Mouse (Mus musculus): ENCODE data around the gene Hpca. TPM values are rescaled to one million over a fixed set of nuclear protein-coding genes. Genes with fewer than 3 reads are reported as not detected.

Hpca gene
- polyA plus RNA-seq, 1 experiment from 2014 or later = 5.2 TPM

- peak overlapping the region; percentile 48 for H3K27ac ChIP-seq
- peak; percentile 36; the same call in 1 of the 2 replicates for ATAC-seq
Measured at GRCm38 (mm10) chr4:129144401-129145367, 22.8 kb upstream of the Hpca start.

GRCm38 (mm10) chr4:129143509-129143908 lies 21.7 kb upstream of the Hpca start:
- Histone ChIP-seq H3K9ac (no peak overlapping the region), H3K4me3 (replicated peaks) (no peak overlapping the region), H3K27ac (no peak overlapping the region), H3K4me1 (replicated peaks) (peaks cover 12% of the 10 kb centered on the region; the same call in 1 of the 2 replicates), H3K4me2 (replicated peaks) (no peak overlapping the region), H3K36me3 (0 out of 2 replicates have a peak, but pooled peaks cover under 1% of the 10 kb centered on the region), H3K9me3 (no peaks in the 10 kb centered on the region), H3K27me3 (replicated peaks) (no peaks in the 10 kb centered on the region; the same call in 1 of the 2 replicates)
- ATAC-seq = no peak
- WGBS = 86% methylated on average over 5 of the region's 5 CpGs

More at GRCm38 (mm10) chr4:129144401-129145367, 22.8 kb upstream of the Hpca start:
- Histone ChIP-seq H3K4me3 (replicated peaks) (no peak overlapping the region), H3K4me2 (replicated peaks) (no peak overlapping the region), H3K27me3 (replicated peaks) (no peaks in the 10 kb centered on the region), H3K9ac (no peak overlapping the region), H3K9me3 (no peaks in the 10 kb centered on the region), H3K36me3 (0 out of 2 replicates have a peak, but pooled peaks cover 4% of the 10 kb centered on the region), H3K4me1 (replicated peaks) (peaks cover 12% of the 10 kb centered on the region; the same call in 1 of the 2 replicates)
- WGBS = 44% methylated on average over 16 of the region's 16 CpGs

- WGBS = 86% methylated on average over 11 of the region's 11 CpGs
- no peak overlapping the region for H3K27ac ChIP-seq
- no peak overlapping the region for H3K4me2 ChIP-seq (replicated peaks)
- peaks cover 4% of the 10 kb centered on the region; the same call in 1 of the 2 replicates for H3K27me3 ChIP-seq (replicated peaks)
- H3K4me1 ChIP-seq (replicated peaks) = peaks cover 12% of the 10 kb centered on the region; the same call in 1 of the 2 replicates
- H3K9ac ChIP-seq = no peak overlapping the region
- H3K9me3 ChIP-seq = no peaks in the 10 kb centered on the region
- no peaks in the 10 kb centered on the region for H3K36me3 ChIP-seq
- no peak for ATAC-seq
- no peak overlapping the region for H3K4me3 ChIP-seq (replicated peaks)
Measured at GRCm38 (mm10) chr4:129142439-129143045, 20.7 kb upstream of the Hpca start.

GRCm38 (mm10) chr4:129141560-129142438 lies 20.0 kb upstream of the Hpca start:
- Histone ChIP-seq H3K27ac (no peak overlapping the region), H3K9me3 (no peaks in the 10 kb centered on the region), H3K4me1 (replicated peaks) (peaks cover 16% of the 10 kb centered on the region), H3K27me3 (replicated peaks) (peaks cover 10% of the 10 kb centered on the region; the same call in 1 of the 2 replicates), H3K4me3 (replicated peaks) (no peak overlapping the region), H3K4me2 (replicated peaks) (no peak overlapping the region), H3K9ac (no peak overlapping the region), H3K36me3 (no peaks in the 10 kb centered on the region)
- 70% methylated on average over 17 of the region's 17 CpGs for WGBS
- 0 out of 2 replicates have a peak, but pooled peaks have one; percentile 16 for ATAC-seq

- WGBS = 83% methylated on average over 4 of the region's 4 CpGs
- H3K9ac ChIP-seq = no peak overlapping the region
- H3K36me3 ChIP-seq = no peaks in the 10 kb centered on the region
- H3K4me1 ChIP-seq (replicated peaks) = peaks cover 21% of the 10 kb centered on the region
- H3K4me3 ChIP-seq (replicated peaks) = no peak overlapping the region
- no peak overlapping the region for H3K4me2 ChIP-seq (replicated peaks)
- no peak overlapping the region for H3K27ac ChIP-seq
- ATAC-seq = no peak
- H3K9me3 ChIP-seq = no peaks in the 10 kb centered on the region
- H3K27me3 ChIP-seq (replicated peaks) = peaks cover 18% of the 10 kb centered on the region
Measured at GRCm38 (mm10) chr4:129140808-129141207, 19.0 kb upstream of the Hpca start.

- no peak overlapping the region for H3K9ac ChIP-seq
- H3K4me2 ChIP-seq (replicated peaks) = no peak overlapping the region
- peaks cover 20% of the 10 kb centered on the region for H3K27me3 ChIP-seq (replicated peaks)
- no peak overlapping the region for H3K4me3 ChIP-seq (replicated peaks)
- H3K9me3 ChIP-seq = no peaks in the 10 kb centered on the region
- no peak overlapping the region for H3K27ac ChIP-seq
- H3K36me3 ChIP-seq = no peaks in the 10 kb centered on the region
- WGBS = 62% methylated on average over 5 of the region's 5 CpGs
- peaks cover 24% of the 10 kb centered on the region for H3K4me1 ChIP-seq (replicated peaks)
- ATAC-seq = no peak; the same call in 1 of the 2 replicates
Measured at GRCm38 (mm10) chr4:129139642-129140041, 17.8 kb upstream of the Hpca start.

GRCm38 (mm10) chr4:129137392-129138321 lies 15.8 kb upstream of the Hpca start:
- H3K4me3 ChIP-seq (replicated peaks) = peak overlapping the region; percentile 55
- H3K9me3 ChIP-seq = no peaks in the 10 kb centered on the region
- H3K9ac ChIP-seq = peak overlapping the region; percentile 62; the same call in 1 of the 2 replicates
- ATAC-seq = 0 out of 2 replicates have a peak, but pooled peaks have one; percentile 11
- peak overlapping the region; percentile 98 for H3K4me2 ChIP-seq (replicated peaks)
- no peaks in the 10 kb centered on the region for H3K36me3 ChIP-seq
- peaks cover 20% of the 10 kb centered on the region for H3K27me3 ChIP-seq (replicated peaks)
- H3K4me1 ChIP-seq (replicated peaks) = peaks cover 21% of the 10 kb centered on the region
- WGBS = 54% methylated on average over 14 of the region's 14 CpGs
- no peak overlapping the region for H3K27ac ChIP-seq

- Histone ChIP-seq H3K9ac (peak within 1 kb of the TSS; percentile 62), H3K27ac (no peak within 1 kb of the TSS), H3K4me3 (replicated peaks) (peak within 1 kb of the TSS; percentile 55), H3K4me1 (replicated peaks) (peaks cover 20% of the 10 kb centered on the region), H3K4me2 (replicated peaks) (peak within 1 kb of the TSS; percentile 98), H3K9me3 (no peaks in the 10 kb centered on the region), H3K36me3 (no peaks in the 10 kb centered on the region), H3K27me3 (replicated peaks) (peaks cover 20% of the 10 kb centered on the region)
- ATAC-seq = peak; percentile 48
- WGBS = 1% methylated on average over 65 of the region's 80 CpGs
Measured at GRCm38 (mm10) chr4:129136579-129137391, 14.9 kb upstream of the Hpca start, which contains the start of gene Fndc5. TSS of gene Fndc5 (plus strand) at chr4:129136999.

- H3K4me1 ChIP-seq (replicated peaks) = peaks cover 19% of the 10 kb centered on the region
- H3K4me3 ChIP-seq (replicated peaks) = peak overlapping the region; percentile 55
- peak overlapping the region; percentile 98 for H3K4me2 ChIP-seq (replicated peaks)
- peaks cover 20% of the 10 kb centered on the region for H3K27me3 ChIP-seq (replicated peaks)
- no peaks in the 10 kb centered on the region for H3K36me3 ChIP-seq
- no peaks in the 10 kb centered on the region for H3K9me3 ChIP-seq
- peak; percentile 13; the same call in 1 of the 2 replicates for ATAC-seq
- no peak overlapping the region for H3K27ac ChIP-seq
- WGBS = 39% methylated on average over 9 of the region's 9 CpGs
- H3K9ac ChIP-seq = peak overlapping the region; percentile 62; the same call in 1 of the 2 replicates
Measured at GRCm38 (mm10) chr4:129136189-129136578, 14.3 kb upstream of the Hpca start.

- 59% methylated on average over 2 of the region's 2 CpGs for WGBS
- Histone ChIP-seq H3K9me3 (no peaks in the 10 kb centered on the region), H3K27ac (no peak overlapping the region), H3K4me2 (replicated peaks) (no peak overlapping the region), H3K27me3 (replicated peaks) (peaks cover 20% of the 10 kb centered on the region), H3K4me1 (replicated peaks) (peaks cover 21% of the 10 kb centered on the region), H3K9ac (no peak overlapping the region), H3K4me3 (replicated peaks) (no peak overlapping the region), H3K36me3 (no peaks in the 10 kb centered on the region)
- no peak for ATAC-seq
Measured at GRCm38 (mm10) chr4:129135637-129136036, 13.8 kb upstream of the Hpca start.

All from intestine, embryonic 15.5 days (tissue).